Mouse (Mus musculus) MEL (cell line): Measurements from ENCODE around the gene Cux1.

Source experiments
- CTCF ChIP-seq, 3 experiments: IDR thresholded peaks in 2 of 3; conservative IDR thresholded peaks in 1 of 3; 2 replicates each; pipeline ENCODE4 v1.5.1; 2011 to 2012; ENCODE audit warnings: low read length in 3 of 3, low read depth in 2 of 3, mild to moderate bottlenecking in 2 of 3, improper control_type of control experiment in 1 of 3, inconsistent platforms in 1 of 3, mixed read lengths in 1 of 3, moderate library complexity in 1 of 3; ENCODE audit not compliant: control insufficient read depth in 1 of 3, insufficient read depth in 1 of 3, poor library complexity in 1 of 3, severe bottlenecking in 1 of 3
- EP300 ChIP-seq, 2 experiments: IDR thresholded peaks; 2 replicates each; pipeline ENCODE4 v1.6.1; 2011; ENCODE audit warnings: improper control_type of control experiment in 2 of 2, low read length in 2 of 2, low read depth in 1 of 2, mild to moderate bottlenecking in 1 of 2
- GATA1 ChIP-seq: IDR thresholded peaks from 2 replicates; pipeline ENCODE4 v1.6.1; 2011; ENCODE audit warnings: low read depth, low read length, improper control_type of control experiment
- MAX ChIP-seq: IDR thresholded peaks from 2 replicates; pipeline ENCODE4 v1.6.1; 2011; ENCODE audit warnings: low read length, improper control_type of control experiment
- MYC ChIP-seq: IDR thresholded peaks from 2 replicates; pipeline ENCODE4 v1.6.1; 2011; ENCODE audit warnings: low read depth, mild to moderate bottlenecking, low read length, improper control_type of control experiment, moderate library complexity
- NRF1 ChIP-seq: IDR thresholded peaks from 2 replicates; pipeline ENCODE4 v1.6.1; 2014; ENCODE audit warnings: low read depth, mild to moderate bottlenecking, inconsistent platforms, low read length, improper control_type of control experiment, moderate library complexity; ENCODE audit not compliant: poor library complexity, insufficient read depth, severe bottlenecking
- POLR2A ChIP-seq, 2 experiments: IDR thresholded peaks; 2 replicates each; pipeline ENCODE4 v1.6.1; 2011 to 2012; ENCODE audit warnings: low read length in 2 of 2, mild to moderate bottlenecking in 2 of 2, control low read depth in 1 of 2, improper control_type of control experiment in 1 of 2, low read depth in 1 of 2, moderate library complexity in 1 of 2; ENCODE audit not compliant: control insufficient read depth in 1 of 2, insufficient read depth in 1 of 2, poor library complexity in 1 of 2
- TAL1 ChIP-seq: IDR thresholded peaks from 2 replicates; pipeline ENCODE4 v1.6.1; 2012; ENCODE audit warnings: mild to moderate bottlenecking, inconsistent platforms, low read length, moderate library complexity, mixed read lengths
- TCF12 ChIP-seq: IDR thresholded peaks from 2 replicates; pipeline ENCODE4 v1.6.1; 2014; ENCODE audit warnings: low read depth, mild to moderate bottlenecking, inconsistent platforms, low read length, improper control_type of control experiment, moderate library complexity
- UBTF ChIP-seq: IDR thresholded peaks from 2 replicates; pipeline ENCODE4 v1.6.1; 2012; ENCODE audit warnings: low read depth, mild to moderate bottlenecking, inconsistent platforms, low read length, improper control_type of control experiment, moderate library complexity, borderline replicate concordance; ENCODE audit not compliant: insufficient read depth
- USF2 ChIP-seq, 2 experiments: IDR thresholded peaks; 2 replicates each; pipeline ENCODE4 v1.6.1; 2011 to 2012; ENCODE audit warnings: improper control_type of control experiment in 2 of 2, low read length in 2 of 2, borderline replicate concordance in 1 of 2, inconsistent platforms in 1 of 2, low read depth in 1 of 2, mild to moderate bottlenecking in 1 of 2; ENCODE audit not compliant: insufficient read depth in 1 of 2

DNA sequence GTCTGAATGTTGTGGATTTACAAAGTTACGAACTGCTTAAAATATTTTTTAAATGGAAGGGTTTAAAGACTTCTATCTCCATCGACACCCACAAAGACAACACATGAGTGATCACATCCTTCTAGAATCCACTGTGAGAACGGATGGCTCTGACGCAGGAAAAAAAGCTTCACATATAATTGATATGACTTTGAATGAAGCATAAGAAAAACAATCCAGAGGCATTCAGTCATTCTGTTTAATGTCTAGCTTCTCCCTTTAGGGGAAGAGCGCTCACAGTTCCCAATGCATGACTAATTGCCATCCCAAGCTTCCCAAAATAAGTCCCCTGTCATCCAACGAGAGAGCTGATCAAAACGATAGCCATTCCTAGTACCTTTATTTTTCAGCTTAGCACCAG, 2.9 kb upstream of the Cux1 start:
- no peak for TF ChIP-seq USF2 (IDR thresholded peaks at IDR 0.05; ENCODE audit: borderline replicate concordance in 1 of 2, insufficient read depth in 1 of 2, low read depth in 1 of 2, low read length in 2 of 2)
- no peak for TF ChIP-seq POLR2A (IDR thresholded peaks at IDR 0.05; ENCODE audit: control insufficient read depth in 1 of 2, insufficient read depth in 1 of 2, low read depth in 1 of 2, low read length in 2 of 2, poor library complexity in 1 of 2)
- TF ChIP-seq MAX, result no peak
- no peak for TF ChIP-seq TCF12
- TF ChIP-seq CTCF (IDR thresholded peaks at IDR 0.05 in 2 of 3, conservative IDR thresholded peaks at IDR 0.05 in 1 of 3; ENCODE audit: control insufficient read depth in 1 of 3, insufficient read depth in 1 of 3, low read depth in 2 of 3, low read length in 3 of 3, poor library complexity in 1 of 3, severe bottlenecking in 1 of 3), result no peak
- TF ChIP-seq EP300 (IDR thresholded peaks at IDR 0.05; ENCODE audit: low read depth in 1 of 2, low read length in 2 of 2), result no peak
- TF ChIP-seq TAL1, result no peak
- TF ChIP-seq NRF1, result no peak
- no peak for TF ChIP-seq MYC
- TF ChIP-seq GATA1, result no peak
- no peak for TF ChIP-seq UBTF
